Mouse (Mus musculus) cerebellum, adult 2 months (tissue): ENCODE measurements around the gene Gsk3b.

Experiments
- CTCF ChIP-seq: fragments of 200-500 bp; IDR thresholded peaks from 2 replicates; pipeline ENCODE4 v1.5.1; 2011; ENCODE audit warnings: low read depth, mild to moderate bottlenecking, control low read depth, low read length, moderate library complexity, borderline replicate concordance; ENCODE audit not compliant: insufficient read depth
- POLR2A ChIP-seq: fragments of 200-500 bp; IDR thresholded peaks from 2 replicates; pipeline ENCODE4 v1.6.1; 2011; ENCODE audit warnings: low read length, control low read depth, borderline replicate concordance; ENCODE audit not compliant: insufficient read depth

DNA sequence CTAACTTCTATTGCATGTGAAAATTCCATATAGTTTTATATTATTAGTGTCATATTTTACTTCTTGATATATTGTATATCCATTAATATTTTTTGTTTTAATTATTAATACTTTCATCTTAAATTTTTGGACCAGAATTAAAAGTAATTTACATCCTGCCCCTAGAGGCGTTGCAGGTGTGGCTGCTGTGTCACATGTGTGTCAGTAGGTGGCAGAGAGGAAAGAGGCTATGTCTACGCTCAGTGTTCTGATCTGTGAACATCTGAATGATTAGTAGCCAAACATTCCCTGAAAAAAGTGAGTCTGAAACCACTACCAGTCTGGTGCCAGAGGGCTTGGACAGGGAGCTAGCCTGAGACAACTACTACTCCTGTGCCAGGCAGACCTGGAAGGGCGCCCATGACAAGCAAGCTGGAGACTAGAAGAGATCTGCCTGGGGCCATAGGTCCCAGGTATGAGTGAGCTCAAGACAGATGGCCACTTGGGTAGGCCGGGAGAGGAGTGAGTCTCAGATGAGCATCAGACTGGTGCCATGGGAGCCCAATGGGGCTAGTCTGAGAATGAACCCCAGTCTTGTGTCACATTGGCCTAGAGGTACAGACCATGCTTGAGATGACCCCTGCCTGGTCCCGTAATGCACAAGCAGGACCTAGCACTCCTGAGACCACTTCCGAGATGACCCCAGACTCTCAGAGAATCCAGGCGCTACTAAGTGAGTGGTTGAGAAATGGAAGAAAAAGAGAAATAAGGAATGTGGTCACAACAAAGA is 69.2 kb downstream of the Gsk3b start:
- TF ChIP-seq CTCF (0 out of 2 replicates have a peak, but pooled peaks have one; percentile 9), POLR2A (no peak)
